Mouse (Mus musculus) T-helper 2 cell (primary cell): ENCODE measurements at regions not wholly inside any gene's neighbourhood (a gene's known extent, or its start where the extent isn't known, plus 50 kb on each side); places are given as distances from the start of the nearest gene placed in this dataset.

Experiments used
- in situ Hi-C: fragments of 300-600 bp; cut with MboI, MseI; formaldehyde crosslinking; loops from one replicate; pipeline ENCODE4 v1.15.1; 2025; ENCODE audit warnings: high pct_unique_total_duplicates

- in situ Hi-C loops, result no loop called here
Measured at GRCm38 (mm10) chr14:64594021-64594561, 490.0 kb downstream of the Prss52 start.

GRCm38 (mm10) chr14:64594811-64595522, 490.9 kb downstream of the Prss52 start:
- in situ Hi-C loops, result no loop called here

- in situ Hi-C loops, result no loop called here
Measured at GRCm38 (mm10) chr14:64595523-64595889, 491.4 kb downstream of the Prss52 start.

- in situ Hi-C loops, result no loop called here
Measured at GRCm38 (mm10) chr14:64595891-64596290, 491.8 kb downstream of the Prss52 start.

- in situ Hi-C loops, result no loop called here
Measured at GRCm38 (mm10) chr14:64597218-64597617, 493.1 kb downstream of the Prss52 start.
